Mouse (Mus musculus) midbrain, embryonic 15.5 days (tissue): ENCODE results near the gene Plxna2. TPM values are rescaled to one million over a fixed set of nuclear protein-coding genes. Genes with fewer than 3 reads are reported as not detected.

ENCODE experiments used
- ATAC-seq: fragments of 200-750 bp; cut with Nextera tagmentation; replicated peaks from 2 replicates; pipeline ENCODE4 v1.8.0; 2017; ENCODE audit warnings: moderate TSS enrichment
- H3K27ac ChIP-seq: fragments of 300-500 bp; sonication (generic); 2 replicates; pipeline ENCODE4 v1.5.1; 2015; ENCODE audit warnings: mild to moderate bottlenecking, inconsistent platforms
- H3K27me3 ChIP-seq: fragments of 300-500 bp; sonication (generic); replicated peaks from 2 replicates; pipeline ENCODE4 v1.6.1; 2015; ENCODE audit warnings: inconsistent platforms
- H3K36me3 ChIP-seq: fragments of 300-500 bp; sonication (generic); replicated peaks from 2 replicates; pipeline ENCODE4 v1.6.1; 2015; ENCODE audit warnings: inconsistent platforms
- H3K4me1 ChIP-seq: fragments of 300-500 bp; sonication (generic); 2 replicates; pipeline ENCODE4 v1.6.1; 2015; ENCODE audit warnings: inconsistent platforms
- H3K4me2 ChIP-seq: fragments of 300-500 bp; sonication (generic); 2 replicates; pipeline ENCODE4 v1.6.1; 2015; ENCODE audit warnings: inconsistent platforms, mild to moderate bottlenecking, moderate library complexity
- H3K4me3 ChIP-seq: fragments of 300-500 bp; sonication (generic); 2 replicates; pipeline ENCODE4 v1.5.1; 2015; ENCODE audit warnings: mild to moderate bottlenecking, inconsistent platforms
- H3K9ac ChIP-seq: fragments of 300-500 bp; sonication (generic); 2 replicates; pipeline ENCODE4 v1.6.1; 2015; ENCODE audit warnings: mild to moderate bottlenecking, inconsistent platforms
- H3K9me3 ChIP-seq: fragments of 300-500 bp; sonication (generic); 2 replicates; pipeline ENCODE4 v1.6.1; 2016; ENCODE audit warnings: inconsistent platforms
- WGBS: fragments of 180-500 bp; shearing (Covaris S2); methylation state at CpG from one replicate; pipeline ENCODE4 v1.1.7; 2015; ENCODE audit warnings: mixed read lengths; 5-methylcytosine and 5-hydroxymethylcytosine counted together
- polyA plus RNA-seq: library from polyadenylated mRNA; unstranded; fragments of >200 nt; fragmentation: Nextera tagmentation; extraction: Ambion mirVana; gene quantifications from 2 replicates; pipeline ENCODE4 v1.2.1, GENCODE M21; 2015

Plxna2 gene
- polyA plus RNA-seq, 1 experiment from 2014 or later, result 22.4 TPM

DNA sequence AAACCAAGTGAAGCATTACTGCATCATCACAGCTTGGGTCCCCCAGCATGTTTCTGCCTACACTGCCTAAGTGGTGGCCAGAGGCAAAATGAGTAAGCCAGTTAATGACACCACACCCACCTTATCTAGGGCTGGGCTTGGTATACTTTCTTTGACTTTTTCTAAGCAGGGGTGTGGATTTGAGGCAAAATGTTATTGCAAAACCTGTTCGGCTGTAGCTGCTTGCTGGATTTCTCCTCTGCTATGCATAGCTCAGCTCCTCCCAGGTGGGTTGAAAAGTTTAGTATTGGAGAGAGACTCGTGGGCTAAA is 57.8 kb downstream of the Plxna2 start:
- 83% methylated on average over 2 of the region's 2 CpGs for WGBS
- no peak overlapping the region for H3K27ac ChIP-seq
- no peak overlapping the region for H3K4me3 ChIP-seq
- H3K36me3 ChIP-seq, result no peaks in the 10 kb centered on the region
- H3K4me1 ChIP-seq, result peaks cover 9% of the 10 kb centered on the region
- no peaks in the 10 kb centered on the region for H3K27me3 ChIP-seq
- H3K9me3 ChIP-seq, result no peaks in the 10 kb centered on the region
- H3K4me2 ChIP-seq, result no peak overlapping the region
- ATAC-seq, result no peak
- H3K9ac ChIP-seq, result no peak overlapping the region

DNA sequence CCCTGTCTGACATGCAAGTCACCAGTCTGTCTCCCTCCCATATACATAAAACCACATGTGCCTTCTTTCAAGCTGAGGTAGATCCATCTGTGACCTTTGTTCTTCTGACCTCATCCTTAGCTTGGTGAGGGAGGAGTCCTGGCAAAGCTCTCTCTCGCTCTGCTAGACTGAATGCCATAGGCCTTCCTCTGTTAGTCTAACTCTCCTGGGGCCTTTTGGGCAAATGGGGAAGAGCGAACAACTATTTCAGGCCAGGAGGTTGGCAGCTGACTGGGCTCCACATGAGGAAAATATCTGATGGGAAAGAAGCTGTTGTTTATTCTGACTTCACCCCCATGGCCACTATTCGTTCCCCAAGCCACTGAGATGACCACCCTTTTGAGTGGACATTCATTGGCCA is 59.9 kb downstream of the Plxna2 start:
- H3K36me3 ChIP-seq, result no peaks in the 10 kb centered on the region
- no peaks in the 10 kb centered on the region for H3K27me3 ChIP-seq
- H3K4me3 ChIP-seq, result no peak overlapping the region
- no peaks in the 10 kb centered on the region for H3K9me3 ChIP-seq
- H3K27ac ChIP-seq, result no peak overlapping the region
- H3K4me1 ChIP-seq, result peaks cover 10% of the 10 kb centered on the region
- WGBS, result 79% methylated on average over 3 of the region's 3 CpGs
- H3K4me2 ChIP-seq, result no peak overlapping the region
- no peak overlapping the region for H3K9ac ChIP-seq
- ATAC-seq, result no peak

DNA sequence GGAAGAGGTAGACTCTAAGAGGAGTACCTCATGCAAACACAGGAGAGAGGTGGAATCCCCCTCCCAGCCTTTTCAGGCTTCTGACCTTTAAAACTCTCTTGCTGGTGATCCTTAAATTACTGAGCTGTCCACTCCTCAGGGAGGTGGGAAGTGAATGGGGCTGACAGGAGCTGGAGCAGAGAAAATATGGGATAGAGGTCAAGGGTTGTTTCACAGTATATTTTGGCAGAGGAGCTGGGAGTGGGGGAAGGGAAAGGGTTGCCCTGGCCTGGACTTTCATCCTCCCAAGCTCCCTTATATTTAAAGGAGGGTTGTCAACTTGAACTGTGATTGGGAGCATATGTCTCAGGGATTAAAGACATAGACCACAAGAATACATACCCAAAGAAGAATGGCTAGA is 61.1 kb downstream of the Plxna2 start:
- no peaks in the 10 kb centered on the region for H3K36me3 ChIP-seq
- ATAC-seq, result no peak
- H3K27me3 ChIP-seq, result no peaks in the 10 kb centered on the region
- H3K9me3 ChIP-seq, result no peaks in the 10 kb centered on the region
- H3K4me3 ChIP-seq, result no peak overlapping the region
- H3K4me1 ChIP-seq, result peaks cover 13% of the 10 kb centered on the region
- H3K27ac ChIP-seq, result no peak overlapping the region
- H3K4me2 ChIP-seq, result no peak overlapping the region
- H3K9ac ChIP-seq, result no peak overlapping the region

DNA sequence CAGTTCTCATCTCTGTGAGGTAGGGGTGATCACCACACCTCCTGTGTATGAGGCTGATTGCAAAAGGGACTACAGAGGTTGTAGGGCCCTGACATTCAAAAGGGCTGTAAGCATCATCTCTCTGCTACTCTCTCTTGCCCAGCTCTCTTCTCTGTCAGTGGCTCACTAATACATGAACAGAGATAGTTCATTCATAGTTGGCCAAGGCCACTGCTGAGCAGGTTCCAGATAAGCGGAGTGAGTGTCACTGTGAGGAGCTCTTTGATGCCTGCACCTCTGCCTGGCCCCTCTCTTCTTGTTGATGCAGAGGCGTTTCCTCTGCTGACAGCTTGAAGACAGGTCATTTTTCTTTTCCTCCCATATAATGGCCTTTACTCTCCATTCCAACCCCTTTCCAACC is 62.1 kb downstream of the Plxna2 start:
- H3K4me3 ChIP-seq, result no peak overlapping the region
- peaks cover 13% of the 10 kb centered on the region for H3K4me1 ChIP-seq
- no peaks in the 10 kb centered on the region for H3K27me3 ChIP-seq
- H3K9me3 ChIP-seq, result no peaks in the 10 kb centered on the region
- no peak overlapping the region for H3K9ac ChIP-seq
- no peak overlapping the region for H3K4me2 ChIP-seq
- H3K36me3 ChIP-seq, result no peaks in the 10 kb centered on the region
- WGBS, result 55% methylated on average over 2 of the region's 2 CpGs
- no peak overlapping the region for H3K27ac ChIP-seq
- ATAC-seq, result no peak

DNA sequence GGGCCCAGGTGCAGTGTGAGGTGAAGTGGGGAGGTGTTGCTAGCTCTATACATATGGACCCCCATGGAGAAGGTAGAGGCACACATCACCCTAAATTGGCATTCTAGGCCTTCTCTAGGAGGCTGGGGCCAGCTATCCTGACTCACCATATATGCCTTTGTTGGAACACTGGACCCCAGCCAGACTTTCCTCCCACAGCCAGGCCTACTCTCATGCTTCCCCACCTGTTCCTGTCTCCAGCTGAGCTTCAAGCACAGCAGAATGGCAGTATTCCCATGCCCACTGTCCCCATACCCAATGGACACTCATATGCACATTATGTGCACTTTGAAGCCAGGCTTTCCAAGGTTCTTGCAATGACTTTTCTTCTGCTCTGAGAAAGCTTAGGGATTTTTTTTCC is 64.0 kb downstream of the Plxna2 start:
- ATAC-seq, result no peak
- no peak overlapping the region for H3K27ac ChIP-seq
- H3K4me2 ChIP-seq, result no peak overlapping the region
- H3K4me3 ChIP-seq, result no peak overlapping the region
- H3K36me3 ChIP-seq, result no peaks in the 10 kb centered on the region
- H3K4me1 ChIP-seq, result peaks cover 15% of the 10 kb centered on the region
- no peaks in the 10 kb centered on the region for H3K9me3 ChIP-seq
- no peaks in the 10 kb centered on the region for H3K27me3 ChIP-seq
- H3K9ac ChIP-seq, result no peak overlapping the region

DNA sequence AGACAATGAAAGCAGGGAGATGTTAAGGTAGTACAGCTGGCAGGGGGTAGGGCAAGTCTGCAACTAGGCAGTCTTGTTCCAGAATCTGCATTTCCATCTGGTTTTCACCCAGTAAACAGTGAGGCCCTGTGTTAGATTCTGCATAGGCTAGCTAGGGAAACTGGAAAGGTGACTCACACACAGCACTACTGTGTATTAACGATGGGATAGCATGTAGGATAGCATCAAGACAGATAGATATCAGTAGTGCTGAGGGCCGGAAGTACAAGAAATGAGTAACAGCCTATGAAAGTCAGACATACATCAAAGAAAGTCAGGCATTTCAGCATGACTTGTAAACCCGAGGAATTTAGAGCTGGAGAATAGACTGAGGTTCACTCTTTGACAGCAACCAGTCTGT is 65.1 kb downstream of the Plxna2 start:
- H3K9ac ChIP-seq, result no peak overlapping the region
- 80% methylated on average over 3 of the region's 3 CpGs for WGBS
- no peaks in the 10 kb centered on the region for H3K36me3 ChIP-seq
- no peak overlapping the region for H3K4me2 ChIP-seq
- no peak overlapping the region for H3K4me3 ChIP-seq
- peaks cover 15% of the 10 kb centered on the region for H3K4me1 ChIP-seq
- no peak overlapping the region for H3K27ac ChIP-seq
- ATAC-seq, result no peak
- no peaks in the 10 kb centered on the region for H3K27me3 ChIP-seq
- H3K9me3 ChIP-seq, result no peaks in the 10 kb centered on the region

DNA sequence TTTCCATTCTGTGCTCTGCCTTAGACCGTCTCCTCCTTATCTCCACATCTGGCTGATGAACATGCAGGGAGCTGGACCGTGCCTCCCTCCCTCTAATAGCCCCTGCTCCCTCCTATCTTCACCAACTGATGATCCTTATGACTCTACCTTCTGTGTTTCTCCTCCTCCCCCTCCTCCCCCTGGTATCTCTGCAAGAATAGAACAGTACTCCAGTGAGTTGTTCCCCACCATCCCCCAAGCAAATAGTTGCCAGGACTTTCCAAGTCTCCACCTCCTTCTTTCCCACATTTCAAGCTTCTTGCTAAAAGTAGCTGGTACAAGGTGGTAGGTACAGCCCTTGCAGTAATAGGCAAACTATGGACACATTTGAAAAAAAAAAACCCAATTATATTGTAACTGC is 67.9 kb downstream of the Plxna2 start:
- H3K36me3 ChIP-seq, result no peaks in the 10 kb centered on the region
- no peak overlapping the region for H3K4me2 ChIP-seq
- no peaks in the 10 kb centered on the region for H3K27me3 ChIP-seq
- no peak for ATAC-seq
- H3K4me3 ChIP-seq, result no peak overlapping the region
- H3K9me3 ChIP-seq, result no peaks in the 10 kb centered on the region
- no peak overlapping the region for H3K27ac ChIP-seq
- H3K4me1 ChIP-seq, result peaks cover 9% of the 10 kb centered on the region; the same call in 1 of the 2 replicates
- H3K9ac ChIP-seq, result no peak overlapping the region
- WGBS, result 89% methylated on average over 2 of the region's 2 CpGs

DNA sequence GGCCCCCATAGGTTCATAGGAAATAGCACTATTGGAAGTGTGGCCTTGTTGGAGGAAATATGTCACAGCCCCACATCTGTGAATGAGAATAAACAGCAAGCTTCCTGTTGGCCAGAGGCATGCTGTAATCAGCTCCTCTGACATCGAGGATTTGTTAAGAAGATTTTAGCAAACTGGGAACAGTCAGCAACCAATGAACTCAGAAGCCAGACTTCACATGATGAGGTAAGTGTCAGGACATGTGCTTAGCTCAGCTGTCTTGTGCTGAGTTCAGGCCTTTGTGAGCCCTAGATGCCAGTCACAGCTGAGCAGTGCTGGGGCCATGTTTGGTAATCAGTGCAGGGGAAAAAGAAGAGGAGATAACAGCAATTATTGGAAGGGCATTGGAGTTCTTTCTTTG is 69.7 kb downstream of the Plxna2 start:
- no peak for ATAC-seq
- no peaks in the 10 kb centered on the region for H3K9me3 ChIP-seq
- no peaks in the 10 kb centered on the region for H3K36me3 ChIP-seq
- H3K9ac ChIP-seq, result no peak overlapping the region
- H3K27ac ChIP-seq, result no peak overlapping the region
- no peaks in the 10 kb centered on the region for H3K27me3 ChIP-seq
- no peak overlapping the region for H3K4me2 ChIP-seq
- 73% methylated on average over 1 of the region's 1 CpGs for WGBS
- H3K4me3 ChIP-seq, result no peak overlapping the region
- peaks cover 9% of the 10 kb centered on the region; the same call in 1 of the 2 replicates for H3K4me1 ChIP-seq

DNA sequence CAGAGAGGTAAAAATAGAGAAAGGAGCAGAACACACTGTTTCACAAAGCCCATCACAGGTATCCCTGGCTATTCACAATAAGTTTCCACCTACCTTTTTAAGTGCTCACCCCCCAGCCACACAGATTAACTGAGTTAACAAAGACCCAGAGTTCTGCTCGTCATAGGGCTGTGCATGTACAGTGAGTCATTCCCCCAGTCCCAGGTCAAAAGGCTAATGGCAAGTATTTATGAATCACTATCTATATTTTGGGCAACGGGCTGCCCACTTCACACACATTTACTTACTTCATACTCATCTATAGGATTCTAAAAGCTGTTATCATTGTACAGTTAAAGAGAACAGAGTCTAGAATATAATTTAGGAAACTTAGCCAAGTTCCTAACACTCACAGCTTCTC is 70.1 kb downstream of the Plxna2 start:
- no peaks in the 10 kb centered on the region for H3K9me3 ChIP-seq
- no peak overlapping the region for H3K9ac ChIP-seq
- H3K27ac ChIP-seq, result no peak overlapping the region
- no peak overlapping the region for H3K4me3 ChIP-seq
- 74% methylated on average over 2 of the region's 2 CpGs for WGBS
- no peaks in the 10 kb centered on the region for H3K27me3 ChIP-seq
- H3K4me2 ChIP-seq, result no peak overlapping the region
- no peak for ATAC-seq
- no peaks in the 10 kb centered on the region for H3K36me3 ChIP-seq
- H3K4me1 ChIP-seq, result peaks cover 6% of the 10 kb centered on the region; the same call in 1 of the 2 replicates

DNA sequence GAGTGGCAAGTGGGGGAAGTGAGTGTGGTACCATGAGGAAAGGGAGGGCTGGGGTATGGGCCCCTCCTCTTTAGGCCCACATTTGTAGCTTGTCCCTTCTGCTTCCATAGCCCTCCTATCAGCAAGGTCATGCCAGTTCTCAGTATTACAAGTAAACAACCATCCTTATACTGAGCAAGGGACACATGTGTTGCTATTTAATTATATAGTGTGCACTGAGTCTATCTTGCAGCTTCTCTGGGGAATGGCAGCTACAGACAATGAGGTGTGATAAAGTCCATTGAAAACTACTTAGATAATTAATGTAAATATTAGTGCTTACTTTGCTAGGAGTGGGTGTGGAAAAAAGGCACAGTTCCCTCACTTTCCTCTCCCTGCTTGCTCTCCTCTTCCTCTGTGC is 75.0 kb downstream of the Plxna2 start:
- Histone ChIP-seq H3K9me3 (no peaks in the 10 kb centered on the region), H3K4me2 (no peak overlapping the region), H3K27me3 (no peaks in the 10 kb centered on the region), H3K36me3 (no peaks in the 10 kb centered on the region), H3K9ac (no peak overlapping the region), H3K27ac (no peak overlapping the region), H3K4me1 (peaks cover 4% of the 10 kb centered on the region; the same call in 1 of the 2 replicates), H3K4me3 (no peak overlapping the region)
- no peak for ATAC-seq

DNA sequence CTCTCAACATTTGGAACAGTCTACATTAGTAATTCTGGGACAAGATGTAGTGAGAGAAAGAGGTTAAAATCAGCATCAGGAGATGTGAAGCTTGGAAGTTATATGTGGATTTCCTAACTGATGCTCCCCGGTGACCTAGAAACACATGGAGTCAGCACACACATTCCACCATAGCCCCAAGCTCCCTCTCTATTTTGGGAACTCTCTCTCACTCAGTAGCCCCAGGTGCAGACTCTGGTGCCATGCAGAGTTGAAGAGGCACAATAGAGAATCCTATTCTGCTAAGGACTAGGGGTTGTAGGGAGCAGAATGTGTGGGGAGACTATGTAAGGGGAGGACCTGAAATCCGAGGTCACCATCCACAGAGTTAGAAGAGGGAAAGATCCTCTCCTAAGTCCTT is 75.5 kb downstream of the Plxna2 start:
- ATAC-seq, result no peak
- 84% methylated on average over 2 of the region's 2 CpGs for WGBS
- Histone ChIP-seq H3K4me2 (no peak overlapping the region), H3K27ac (no peak overlapping the region), H3K9ac (no peak overlapping the region), H3K4me3 (no peak overlapping the region), H3K36me3 (no peaks in the 10 kb centered on the region), H3K9me3 (no peaks in the 10 kb centered on the region), H3K4me1 (peaks cover 4% of the 10 kb centered on the region; the same call in 1 of the 2 replicates), H3K27me3 (no peaks in the 10 kb centered on the region)

DNA sequence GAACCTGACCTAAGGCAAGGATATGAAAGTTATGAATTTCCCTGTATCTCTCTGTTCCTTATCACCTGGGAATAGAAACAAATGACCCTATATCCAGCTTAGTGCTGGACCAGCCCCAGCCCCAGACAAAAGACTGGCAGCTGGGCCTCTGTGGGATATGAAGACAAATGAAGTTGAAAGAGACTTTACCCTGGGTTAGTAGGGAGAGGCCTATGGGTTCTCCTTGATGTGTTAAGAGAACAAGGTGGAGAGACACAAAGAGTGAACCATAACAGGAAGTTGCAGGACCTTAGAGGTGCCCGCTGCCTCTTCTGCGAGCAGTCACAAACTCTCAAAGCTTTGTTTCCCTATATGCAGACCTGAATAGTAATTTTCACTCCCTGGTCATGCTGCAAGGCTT is 76.8 kb downstream of the Plxna2 start:
- 90% methylated on average over 2 of the region's 2 CpGs for WGBS
- Histone ChIP-seq H3K9ac (no peak overlapping the region), H3K4me1 (no peaks in the 10 kb centered on the region), H3K4me2 (no peak overlapping the region), H3K4me3 (no peak overlapping the region), H3K27ac (no peak overlapping the region), H3K36me3 (no peaks in the 10 kb centered on the region), H3K27me3 (no peaks in the 10 kb centered on the region), H3K9me3 (no peaks in the 10 kb centered on the region)
- no peak for ATAC-seq

DNA sequence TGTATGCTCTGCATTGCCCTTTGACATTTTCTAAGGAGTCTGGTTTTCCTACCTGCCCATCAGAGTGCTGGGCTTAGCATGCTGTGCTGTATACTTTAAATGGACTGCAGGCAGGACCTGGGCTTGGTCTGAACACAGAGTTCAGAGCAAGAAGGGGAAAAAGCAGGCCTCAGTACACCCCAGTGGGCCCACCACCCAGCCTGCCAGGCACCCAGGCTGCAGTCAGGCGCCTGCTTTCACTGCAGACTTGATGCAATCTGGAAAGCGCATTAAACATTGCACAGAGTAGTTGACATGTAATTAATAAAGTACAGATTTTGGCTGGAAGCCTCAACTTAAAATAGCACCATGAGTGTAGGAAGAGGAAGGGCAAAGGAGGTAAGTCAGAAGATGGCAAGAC is 79.4 kb downstream of the Plxna2 start:
- Histone ChIP-seq H3K27ac (no peak overlapping the region), H3K4me1 (no peaks in the 10 kb centered on the region)
- WGBS, result 92% methylated on average over 2 of the region's 2 CpGs

DNA sequence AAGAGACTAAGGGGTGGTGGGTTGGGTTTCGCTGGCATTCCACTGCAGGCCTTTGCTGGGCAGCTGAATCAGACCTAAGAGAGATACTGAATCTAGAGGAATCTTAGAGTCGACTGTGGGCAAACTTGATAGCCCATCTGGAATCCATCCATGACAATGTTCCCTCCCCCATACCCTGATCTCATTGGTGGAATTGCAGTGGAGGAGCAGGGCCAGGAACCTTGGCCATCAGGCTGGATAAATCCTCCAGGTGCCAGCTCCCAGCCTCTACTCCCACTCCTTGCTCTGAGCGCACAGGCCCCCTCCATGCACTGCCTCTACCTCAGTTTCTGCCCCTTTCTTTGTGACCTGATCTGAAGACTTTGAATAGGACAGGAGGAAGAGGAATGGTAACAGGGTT is 81.3 kb downstream of the Plxna2 start:
- Histone ChIP-seq H3K4me3 (no peak overlapping the region), H3K4me2 (no peak overlapping the region), H3K36me3 (no peaks in the 10 kb centered on the region), H3K27ac (no peak overlapping the region), H3K9me3 (no peaks in the 10 kb centered on the region), H3K27me3 (no peaks in the 10 kb centered on the region), H3K4me1 (peaks cover 5% of the 10 kb centered on the region; the same call in 1 of the 2 replicates), H3K9ac (no peak overlapping the region)
- ATAC-seq, result no peak
- 86% methylated on average over 3 of the region's 3 CpGs for WGBS

More for the DNA sequence above, 79.4 kb downstream of the Plxna2 start:
- H3K36me3 ChIP-seq, result no peaks in the 10 kb centered on the region
- no peaks in the 10 kb centered on the region for H3K9me3 ChIP-seq
- no peaks in the 10 kb centered on the region for H3K27me3 ChIP-seq
- no peak overlapping the region for H3K4me2 ChIP-seq
- no peak for ATAC-seq
- no peak overlapping the region for H3K4me3 ChIP-seq
- H3K9ac ChIP-seq, result no peak overlapping the region
